Mouse (Mus musculus) testis, adult 10 weeks (tissue): ENCODE results near the gene Gm21996. TPM values are rescaled to one million over a fixed set of nuclear protein-coding genes. Genes with fewer than 3 reads are reported as not detected.

ENCODE experiments used
- polyA plus RNA-seq: library from polyadenylated mRNA; stranded (reverse); fragments of 350-450 nt; fragmentation: Illumina TruSeq; extraction: RNeasy Lipid Tissue Mini Kit (QIAGEN cat#74804); gene quantifications from one replicate; pipeline ENCODE4 v1.2.3, GENCODE M21; 2014; ENCODE audit warnings: low read depth, low replicate concordance

Gene Gm21996
- 5.0 TPM for polyA plus RNA-seq

DNA sequence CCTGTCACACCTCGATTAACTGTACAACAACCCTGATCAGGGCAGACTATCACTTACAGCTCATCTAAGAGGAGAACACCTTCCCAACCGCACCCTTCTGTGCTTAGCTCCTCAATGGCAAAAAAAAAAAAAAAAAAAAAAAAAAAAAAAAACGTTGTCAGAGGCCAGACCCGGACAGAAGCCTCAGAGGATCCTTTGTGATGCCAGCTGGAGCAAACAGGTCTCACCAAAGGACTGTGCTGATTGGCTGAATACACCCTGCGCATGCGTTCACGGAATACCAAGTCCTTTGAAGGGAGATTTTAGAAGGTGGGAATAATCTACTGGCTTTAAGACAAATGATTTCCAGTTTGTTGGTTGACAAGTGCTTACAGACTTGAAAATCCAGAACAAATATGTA, at the start of gene Gm21996:
Gene Gm21996 (minus strand): TSS at position 101 of the 400 bp plus-strand sequence.

